Mouse (Mus musculus): Measurements from ENCODE around the gene Antxr2.

- TF ChIP-seq TAL1 (IDR thresholded peaks at IDR 0.05; ENCODE audit: low read length) (no peak), GATA1 (IDR thresholded peaks at IDR 0.05; ENCODE audit: low read length) (no peak)
Measured at GRCm38 (mm10) chr5:97907482-97907881, 123.4 kb downstream of the Antxr2 start.

Data from erythroblast, embryonic 14.5 days (primary cell).